Mouse (Mus musculus): ENCODE results near the gene Cdkl2. TPM values are rescaled to one million over a fixed set of nuclear protein-coding genes. Genes with fewer than 3 reads are reported as not detected.

Gene Cdkl2
- polyA plus RNA-seq, 1 experiment from 2014 or later, result 2.7 TPM

DNA sequence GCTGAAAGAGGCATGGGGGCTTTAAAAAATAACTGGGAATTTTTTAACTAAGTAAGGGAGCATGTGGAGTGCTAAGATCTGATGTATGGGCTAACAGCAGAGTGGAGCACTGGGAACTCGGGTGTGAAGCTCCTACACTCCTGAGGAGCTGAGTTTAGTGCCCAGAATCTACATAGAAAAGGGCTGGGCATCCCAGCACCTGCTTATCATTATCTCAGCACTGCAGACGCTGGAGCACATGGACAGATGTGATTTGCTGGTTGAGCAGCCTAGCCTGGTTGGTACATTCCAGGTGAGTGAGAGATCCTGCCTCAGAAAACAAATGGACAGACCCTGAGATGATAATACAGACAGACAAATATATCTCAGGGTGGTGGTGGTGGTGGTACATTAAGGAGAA, 33.9 kb downstream of the Cdkl2 start:
- Histone ChIP-seq H3K9me3 (ENCODE audit: control insufficient read depth, low read length) (no peaks in the 10 kb centered on the region), H3K27ac (ENCODE audit: low read length) (no peak overlapping the region), H3K27me3 (replicated peaks; ENCODE audit: control insufficient read depth, insufficient read depth, low read length) (no peaks in the 10 kb centered on the region), H3K9ac (ENCODE audit: low read depth, low read length) (no peak overlapping the region), H3K4me3 (ENCODE audit: low read length) (no peak overlapping the region), H3K4me2 (ENCODE audit: low read depth, low read length) (no peak overlapping the region), H3K4me1 (ENCODE audit: control insufficient read depth, insufficient read depth, low read length) (no peaks in the 10 kb centered on the region), H3K36me3 (ENCODE audit: control insufficient read depth, insufficient read depth, low read length) (no peaks in the 10 kb centered on the region)
- 45% methylated on average over 2 of the region's 2 CpGs for WGBS
- ATAC-seq, result no peak

DNA sequence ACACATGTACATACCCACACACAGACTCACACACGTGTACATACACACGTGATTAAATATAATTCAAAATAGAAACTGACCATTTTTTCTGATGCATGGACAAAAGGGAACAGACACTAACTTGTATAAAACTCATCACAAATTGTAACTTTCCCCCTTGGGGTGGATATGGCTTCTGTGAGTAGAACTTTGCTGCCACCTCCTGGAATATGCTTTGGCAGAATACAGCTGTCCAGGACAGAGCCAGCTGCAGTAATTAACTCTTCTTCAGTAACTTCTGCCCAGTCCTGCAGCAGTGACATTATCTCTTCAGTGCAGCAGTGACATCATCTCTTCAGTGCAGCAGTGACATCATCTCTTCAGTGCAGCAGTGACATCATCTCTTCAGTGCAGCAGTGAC, 40.7 kb downstream of the Cdkl2 start:
- no peak for ATAC-seq
- WGBS, result 61% methylated on average over 2 of the region's 2 CpGs
- H3K4me1 ChIP-seq (ENCODE audit: control insufficient read depth, insufficient read depth, low read length), result no peaks in the 10 kb centered on the region
- H3K36me3 ChIP-seq (ENCODE audit: control insufficient read depth, insufficient read depth, low read length), result no peaks in the 10 kb centered on the region
- no peak overlapping the region for H3K4me2 ChIP-seq (ENCODE audit: low read depth, low read length)
- no peak overlapping the region for H3K9ac ChIP-seq (ENCODE audit: low read depth, low read length)
- H3K4me3 ChIP-seq (ENCODE audit: low read length), result no peak overlapping the region
- peaks cover 3% of the 10 kb centered on the region; the same call in 1 of the 2 replicates for H3K9me3 ChIP-seq (ENCODE audit: control insufficient read depth, low read length)
- H3K27me3 ChIP-seq (replicated peaks; ENCODE audit: control insufficient read depth, insufficient read depth, low read length), result no peaks in the 10 kb centered on the region
- no peak overlapping the region for H3K27ac ChIP-seq (ENCODE audit: low read length)

DNA sequence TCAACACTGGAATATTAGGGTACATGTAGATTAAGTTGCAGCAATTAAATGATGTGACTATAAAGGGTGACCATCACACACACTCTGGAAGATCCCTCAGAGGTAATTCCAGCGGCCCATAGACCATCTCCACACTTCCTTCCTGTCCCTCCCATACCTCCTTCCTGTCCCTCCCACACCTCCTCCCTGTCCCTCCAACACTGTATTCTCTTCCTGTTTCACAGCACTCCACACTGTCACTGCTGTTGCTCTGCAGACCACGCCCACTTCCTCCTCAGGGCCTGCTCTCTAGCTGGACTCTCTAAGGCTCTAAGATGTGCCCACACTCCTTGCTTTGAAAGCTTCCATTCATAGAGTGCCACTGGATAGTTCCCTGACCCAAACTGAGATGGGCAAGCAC, 42.9 kb downstream of the Cdkl2 start:
- no peak for ATAC-seq
- H3K36me3 ChIP-seq (ENCODE audit: control insufficient read depth, insufficient read depth, low read length), result no peaks in the 10 kb centered on the region
- no peak overlapping the region for H3K4me3 ChIP-seq (ENCODE audit: low read length)
- peaks cover 3% of the 10 kb centered on the region; the same call in 1 of the 2 replicates for H3K9me3 ChIP-seq (ENCODE audit: control insufficient read depth, low read length)
- no peaks in the 10 kb centered on the region for H3K4me1 ChIP-seq (ENCODE audit: control insufficient read depth, insufficient read depth, low read length)
- 58% methylated on average over 2 of the region's 2 CpGs for WGBS
- no peak overlapping the region for H3K4me2 ChIP-seq (ENCODE audit: low read depth, low read length)
- H3K27ac ChIP-seq (ENCODE audit: low read length), result no peak overlapping the region
- no peak overlapping the region for H3K9ac ChIP-seq (ENCODE audit: low read depth, low read length)
- no peaks in the 10 kb centered on the region for H3K27me3 ChIP-seq (replicated peaks; ENCODE audit: control insufficient read depth, insufficient read depth, low read length)

DNA sequence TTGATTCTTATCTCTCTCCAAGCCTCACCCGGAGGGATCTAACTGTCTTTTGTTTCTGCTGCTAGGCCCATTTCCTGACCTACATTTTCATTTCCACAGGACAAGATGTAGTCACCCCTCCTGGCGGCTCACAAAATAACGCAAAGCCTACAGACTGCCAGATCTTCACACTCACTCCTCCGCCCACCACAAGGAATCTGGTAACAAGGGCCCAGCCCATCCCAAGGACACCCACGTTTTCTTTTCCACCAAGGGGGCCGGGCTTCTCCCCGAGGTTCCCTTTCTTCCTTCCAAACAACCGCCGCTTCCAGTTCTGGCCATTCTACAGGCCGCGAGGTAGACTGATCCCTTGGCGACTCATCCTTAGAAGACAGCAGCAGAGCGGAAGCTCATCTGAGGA, 49.1 kb downstream of the Cdkl2 start:
- WGBS, result 66% methylated on average over 13 of the region's 13 CpGs

DNA sequence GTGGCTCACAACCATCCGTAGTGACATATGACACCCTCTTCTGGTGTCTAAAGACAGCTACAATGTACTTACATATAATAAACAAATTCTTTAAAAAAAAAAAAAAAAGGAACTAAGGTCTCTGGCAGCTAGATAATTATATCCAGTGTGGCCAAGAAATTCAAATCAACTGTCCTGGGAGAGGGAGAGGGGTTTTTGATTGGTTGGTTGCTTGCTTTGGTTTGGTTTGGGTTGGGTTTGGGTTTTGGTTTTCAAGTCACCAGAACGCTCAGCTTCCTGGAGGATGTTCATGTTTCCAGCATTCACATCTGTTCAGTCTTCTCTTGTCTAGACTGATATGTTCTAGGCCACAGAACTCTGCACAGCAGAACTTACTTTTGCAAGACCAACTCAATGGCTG, 50.6 kb downstream of the Cdkl2 start:
- Histone ChIP-seq H3K27me3 (replicated peaks; ENCODE audit: control insufficient read depth, insufficient read depth, low read length) (no peaks in the 10 kb centered on the region), H3K27ac (ENCODE audit: low read length) (no peak overlapping the region), H3K4me3 (ENCODE audit: low read length) (no peak overlapping the region), H3K4me1 (ENCODE audit: control insufficient read depth, insufficient read depth, low read length) (no peaks in the 10 kb centered on the region), H3K36me3 (ENCODE audit: control insufficient read depth, insufficient read depth, low read length) (no peaks in the 10 kb centered on the region), H3K9me3 (ENCODE audit: control insufficient read depth, low read length) (no peaks in the 10 kb centered on the region), H3K9ac (ENCODE audit: low read depth, low read length) (no peak overlapping the region), H3K4me2 (ENCODE audit: low read depth, low read length) (no peak overlapping the region)
- 93% methylated on average over 2 of the region's 2 CpGs for WGBS
- no peak for ATAC-seq

More for the DNA sequence above, 49.1 kb downstream of the Cdkl2 start:
- no peaks in the 10 kb centered on the region for H3K36me3 ChIP-seq (ENCODE audit: control insufficient read depth, insufficient read depth, low read length)
- H3K9ac ChIP-seq (ENCODE audit: low read depth, low read length), result no peak overlapping the region
- H3K4me3 ChIP-seq (ENCODE audit: low read length), result no peak overlapping the region
- H3K27ac ChIP-seq (ENCODE audit: low read length), result no peak overlapping the region
- H3K9me3 ChIP-seq (ENCODE audit: control insufficient read depth, low read length), result peaks cover 3% of the 10 kb centered on the region; the same call in 1 of the 2 replicates
- no peaks in the 10 kb centered on the region for H3K27me3 ChIP-seq (replicated peaks; ENCODE audit: control insufficient read depth, insufficient read depth, low read length)
- no peaks in the 10 kb centered on the region for H3K4me1 ChIP-seq (ENCODE audit: control insufficient read depth, insufficient read depth, low read length)
- no peak for ATAC-seq
- no peak overlapping the region for H3K4me2 ChIP-seq (ENCODE audit: low read depth, low read length)

DNA sequence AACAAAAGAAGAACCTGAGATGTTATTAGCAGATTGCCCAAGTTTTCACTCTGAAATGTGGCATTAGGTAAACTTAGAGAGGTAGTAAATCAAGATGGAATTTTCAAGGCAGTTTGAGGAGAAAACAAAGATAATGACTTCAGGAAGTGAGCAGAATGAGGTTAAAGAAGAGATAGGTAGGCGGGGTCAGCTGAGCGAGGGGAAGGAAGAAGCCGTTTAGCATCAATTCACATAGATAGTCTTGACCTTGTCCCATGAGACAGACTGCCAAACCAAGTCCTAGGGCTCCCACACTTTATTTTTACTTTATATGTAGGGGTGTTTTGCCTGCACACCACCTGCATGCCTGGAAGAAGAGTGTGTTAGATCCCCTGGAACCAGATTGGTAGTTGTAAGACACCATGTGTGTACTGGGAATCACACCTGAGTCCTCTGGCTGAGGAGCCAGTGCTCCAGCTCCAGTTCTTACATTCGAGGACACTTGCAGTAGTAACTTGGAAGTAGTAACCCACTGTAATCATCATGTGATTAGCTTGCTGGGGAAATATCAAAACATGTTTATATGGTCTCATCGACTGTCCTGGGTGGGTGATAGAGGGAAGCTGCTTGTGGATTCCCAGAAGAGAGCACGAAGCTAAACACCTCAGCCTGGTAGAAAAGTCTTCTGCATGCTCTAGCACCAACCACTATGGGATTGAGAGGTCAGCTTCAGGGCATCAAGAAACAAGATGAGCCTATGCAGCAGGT, 52.3 kb downstream of the Cdkl2 start:
- H3K36me3 ChIP-seq (ENCODE audit: control insufficient read depth, insufficient read depth, low read length), result no peaks in the 10 kb centered on the region
- no peaks in the 10 kb centered on the region for H3K27me3 ChIP-seq (replicated peaks; ENCODE audit: control insufficient read depth, insufficient read depth, low read length)
- H3K4me3 ChIP-seq (ENCODE audit: low read length), result no peak overlapping the region
- H3K27ac ChIP-seq (ENCODE audit: low read length), result no peak overlapping the region
- H3K4me2 ChIP-seq (ENCODE audit: low read depth, low read length), result no peak overlapping the region
- H3K9ac ChIP-seq (ENCODE audit: low read depth, low read length), result no peak overlapping the region
- no peak for ATAC-seq
- H3K4me1 ChIP-seq (ENCODE audit: control insufficient read depth, insufficient read depth, low read length), result no peaks in the 10 kb centered on the region
- WGBS, result 64% methylated on average over 6 of the region's 6 CpGs
- H3K9me3 ChIP-seq (ENCODE audit: control insufficient read depth, low read length), result no peaks in the 10 kb centered on the region

DNA sequence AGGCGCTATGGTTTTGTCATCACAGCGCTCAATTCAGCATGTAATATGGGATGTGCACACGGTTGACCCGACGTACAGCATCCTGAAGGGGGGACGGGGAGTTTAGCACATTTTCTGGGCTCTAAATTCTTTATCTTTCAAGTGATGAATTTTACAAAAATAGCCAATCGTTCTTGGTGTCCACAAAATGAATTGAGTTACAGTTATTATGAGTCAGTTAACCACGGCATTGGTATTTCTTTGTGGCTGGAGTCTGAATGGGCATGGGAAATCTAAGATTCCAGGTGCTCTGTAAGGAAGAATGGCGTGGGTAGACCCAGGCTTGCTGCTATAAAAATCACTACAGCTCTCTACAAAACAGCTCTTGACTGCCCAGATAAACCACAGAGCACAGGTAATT, 54.4 kb downstream of the Cdkl2 start:
- Histone ChIP-seq H3K9ac (ENCODE audit: low read depth, low read length) (no peak overlapping the region), H3K27me3 (replicated peaks; ENCODE audit: control insufficient read depth, insufficient read depth, low read length) (no peaks in the 10 kb centered on the region), H3K9me3 (ENCODE audit: control insufficient read depth, low read length) (no peaks in the 10 kb centered on the region), H3K4me2 (ENCODE audit: low read depth, low read length) (no peak overlapping the region), H3K4me3 (ENCODE audit: low read length) (no peak overlapping the region), H3K36me3 (ENCODE audit: control insufficient read depth, insufficient read depth, low read length) (no peaks in the 10 kb centered on the region), H3K27ac (ENCODE audit: low read length) (no peak overlapping the region), H3K4me1 (ENCODE audit: control insufficient read depth, insufficient read depth, low read length) (no peaks in the 10 kb centered on the region)
- 83% methylated on average over 9 of the region's 9 CpGs for WGBS
- ATAC-seq, result no peak

DNA sequence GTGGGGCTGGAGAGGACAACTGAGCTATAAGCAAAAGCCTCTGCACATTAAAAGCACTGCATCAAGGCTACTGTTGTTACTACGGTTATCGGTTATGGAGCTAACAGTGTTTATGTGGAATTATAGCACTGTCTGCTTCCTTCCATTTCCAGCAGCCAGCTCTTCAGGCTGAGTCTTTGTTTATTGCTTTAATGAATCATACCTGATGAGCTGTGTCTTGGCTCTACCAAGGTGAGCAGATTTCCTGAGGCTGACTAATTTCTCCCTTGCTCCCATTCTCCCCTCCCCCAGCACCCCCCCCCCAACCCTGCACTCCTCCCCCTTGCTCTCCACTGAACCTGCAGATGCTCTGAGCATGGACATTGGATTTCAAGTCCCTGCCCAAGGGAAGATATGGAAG, 55.9 kb downstream of the Cdkl2 start:
- H3K4me1 ChIP-seq (ENCODE audit: control insufficient read depth, insufficient read depth, low read length), result no peaks in the 10 kb centered on the region
- no peak overlapping the region for H3K4me2 ChIP-seq (ENCODE audit: low read depth, low read length)
- H3K4me3 ChIP-seq (ENCODE audit: low read length), result no peak overlapping the region
- no peak for ATAC-seq
- no peaks in the 10 kb centered on the region for H3K9me3 ChIP-seq (ENCODE audit: control insufficient read depth, low read length)
- H3K27ac ChIP-seq (ENCODE audit: low read length), result no peak overlapping the region
- no peak overlapping the region for H3K9ac ChIP-seq (ENCODE audit: low read depth, low read length)
- H3K36me3 ChIP-seq (ENCODE audit: control insufficient read depth, insufficient read depth, low read length), result no peaks in the 10 kb centered on the region
- 81% methylated on average over 2 of the region's 2 CpGs for WGBS
- H3K27me3 ChIP-seq (replicated peaks; ENCODE audit: control insufficient read depth, insufficient read depth, low read length), result no peaks in the 10 kb centered on the region

DNA sequence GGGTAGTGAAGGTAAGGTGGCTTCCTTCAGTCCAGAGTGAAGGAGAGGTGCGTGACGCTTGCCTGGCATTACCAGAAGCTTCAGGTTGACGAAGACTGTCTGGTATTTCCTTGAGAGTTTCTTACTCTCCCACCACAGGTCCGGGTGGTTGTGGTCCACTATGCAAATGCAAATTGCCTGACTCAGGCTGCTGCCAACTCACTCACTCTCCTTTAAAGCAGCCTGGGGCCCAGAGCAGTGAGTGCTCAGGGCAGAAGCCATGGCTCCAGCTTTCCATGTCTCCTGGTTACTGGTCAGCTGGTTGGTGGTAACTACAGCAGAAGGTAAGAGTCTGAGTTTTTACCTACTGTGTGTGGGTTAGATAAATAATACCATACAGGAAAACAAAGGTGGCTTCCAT, 56.4 kb downstream of the Cdkl2 start, which contains the start of gene Odaph:
Gene Odaph (plus strand): TSS at position 240 of the 400 bp plus-strand sequence.
- WGBS, result 74% methylated on average over 4 of the region's 4 CpGs
- Histone ChIP-seq H3K9me3 (ENCODE audit: control insufficient read depth, low read length) (no peaks in the 10 kb centered on the region), H3K4me1 (ENCODE audit: control insufficient read depth, insufficient read depth, low read length) (no peaks in the 10 kb centered on the region), H3K36me3 (ENCODE audit: control insufficient read depth, insufficient read depth, low read length) (no peaks in the 10 kb centered on the region), H3K9ac (ENCODE audit: low read depth, low read length) (no peak within 1 kb of the TSS), H3K27ac (ENCODE audit: low read length) (no peak within 1 kb of the TSS), H3K4me2 (ENCODE audit: low read depth, low read length) (no peak within 1 kb of the TSS), H3K27me3 (replicated peaks; ENCODE audit: control insufficient read depth, insufficient read depth, low read length) (no peaks in the 10 kb centered on the region), H3K4me3 (ENCODE audit: low read length) (no peak within 1 kb of the TSS)
- no peak for ATAC-seq

DNA sequence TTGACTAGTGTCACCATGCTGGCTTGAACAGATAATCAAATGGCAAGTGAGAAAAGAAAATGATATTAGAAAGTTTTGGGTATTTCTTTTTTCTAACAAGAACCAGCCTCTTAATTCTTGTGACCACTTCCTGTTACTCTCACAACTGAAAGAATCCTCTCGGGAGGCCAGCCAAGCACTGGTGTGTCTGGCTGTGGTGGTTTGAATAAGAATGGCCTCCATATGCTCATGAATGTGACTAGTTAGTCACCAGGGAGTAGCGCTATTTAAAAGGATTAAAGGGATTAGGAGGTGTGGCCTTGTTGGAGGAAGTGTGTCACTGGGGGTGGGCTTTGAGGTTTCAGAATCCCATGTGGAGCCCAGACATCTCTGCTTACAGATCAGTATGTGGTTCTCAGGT, 58.0 kb downstream of the Cdkl2 start:
- 70% methylated on average over 2 of the region's 2 CpGs for whole genome bisulfite sequencing
- Histone ChIP-seq H3K4me1 (ENCODE audit: control insufficient read depth, insufficient read depth, low read length) (no peaks in the 10 kb centered on the region), H3K4me3 (ENCODE audit: low read length) (no peak overlapping the region), H3K9me3 (ENCODE audit: control insufficient read depth, low read length) (no peaks in the 10 kb centered on the region), H3K27me3 (replicated peaks; ENCODE audit: control insufficient read depth, insufficient read depth, low read length) (no peaks in the 10 kb centered on the region), H3K9ac (ENCODE audit: low read depth, low read length) (no peak overlapping the region), H3K36me3 (ENCODE audit: control insufficient read depth, insufficient read depth, low read length) (no peaks in the 10 kb centered on the region), H3K27ac (ENCODE audit: low read length) (no peak overlapping the region), H3K4me2 (ENCODE audit: low read depth, low read length) (no peak overlapping the region)
- no peak for ATAC-seq
